Mouse (Mus musculus) liver, embryonic 16.5 days (tissue): ENCODE data around the gene Ralb. TPM values are rescaled to one million over a fixed set of nuclear protein-coding genes. Genes with fewer than 3 reads are reported as not detected.

Source experiments
- ATAC-seq: fragments of 200-750 bp; cut with Nextera tagmentation; 2 replicates; pipeline ENCODE4 v1.8.0; 2017; ENCODE audit warnings: low read depth, mild to moderate bottlenecking, moderate number of reproducible peaks, moderate library complexity
- H3K27ac ChIP-seq: fragments of 300-500 bp; sonication (generic); 2 replicates; pipeline ENCODE4 v1.5.1; 2014; ENCODE audit warnings: mild to moderate bottlenecking, low read length
- H3K27me3 ChIP-seq: fragments of 300-500 bp; sonication (generic); 2 replicates; pipeline ENCODE4 v1.6.1; 2014; ENCODE audit warnings: low read depth, low read length, mixed read lengths; ENCODE audit not compliant: control insufficient read depth, insufficient read depth
- H3K36me3 ChIP-seq: fragments of 300-500 bp; sonication (generic); 2 replicates; pipeline ENCODE4 v1.6.1; 2014; ENCODE audit warnings: mild to moderate bottlenecking; ENCODE audit not compliant: control insufficient read depth, insufficient read depth
- H3K4me1 ChIP-seq: fragments of 300-500 bp; sonication (generic); 2 replicates; pipeline ENCODE4 v1.6.1; 2014; ENCODE audit warnings: low read depth, low read length, mixed read lengths; ENCODE audit not compliant: control insufficient read depth
- H3K4me2 ChIP-seq: fragments of 300-500 bp; sonication (generic); 2 replicates; pipeline ENCODE4 v1.6.1; 2014; ENCODE audit warnings: low read depth, low read length, mixed read lengths
- H3K4me3 ChIP-seq: fragments of 300-500 bp; sonication (generic); 2 replicates; pipeline ENCODE4 v1.5.1; 2014; ENCODE audit warnings: low read depth, mild to moderate bottlenecking, low read length
- H3K9ac ChIP-seq: fragments of 300-500 bp; sonication (generic); 2 replicates; pipeline ENCODE4 v1.6.1; 2014; ENCODE audit warnings: low read depth, low read length
- H3K9me3 ChIP-seq: fragments of 300-500 bp; sonication (generic); replicated peaks from 2 replicates; pipeline ENCODE4 v1.6.1; 2016; ENCODE audit warnings: low read length; ENCODE audit not compliant: control insufficient read depth
- WGBS: fragments of 180-500 bp; shearing (Covaris S2); extraction: QIAGEN DNeasy Blood & Tissue Kit; methylation state at CpG from one replicate; pipeline ENCODE4 v1.1.7; 2014; ENCODE audit not compliant: insufficient replicate concordance; 5-methylcytosine and 5-hydroxymethylcytosine counted together
- polyA plus RNA-seq: library from polyadenylated mRNA; unstranded; fragments of >200 nt; fragmentation: Nextera tagmentation; extraction: Ambion mirVana; gene quantifications from 2 replicates; pipeline ENCODE4 v1.2.1, GENCODE M21; 2015

Gene Ralb
- polyA plus RNA-seq, 1 experiment from 2014 or later: 40.5 TPM

- Histone ChIP-seq H3K4me1 (peaks cover 4% of the 10 kb centered on the region), H3K36me3 (no peaks in the 10 kb centered on the region), H3K4me3 (no peak overlapping the region), H3K9ac (no peak overlapping the region), H3K27me3 (no peaks in the 10 kb centered on the region), H3K4me2 (no peak overlapping the region), H3K27ac (no peak overlapping the region), H3K9me3 (no peaks in the 10 kb centered on the region)
- no peak for ATAC-seq
These were observed 14.2 kb upstream of the Ralb start for GRCm38 (mm10) chr1:119518786-119519185.

- Histone ChIP-seq H3K27ac (no peak overlapping the region), H3K4me2 (no peak overlapping the region), H3K9ac (no peak overlapping the region), H3K4me1 (peaks cover 4% of the 10 kb centered on the region), H3K27me3 (no peaks in the 10 kb centered on the region), H3K36me3 (no peaks in the 10 kb centered on the region), H3K9me3 (no peaks in the 10 kb centered on the region), H3K4me3 (no peak overlapping the region)
- ATAC-seq: no peak
- WGBS: 57% methylated on average over 7 of the region's 7 CpGs
These were observed 13.5 kb upstream of the Ralb start for GRCm38 (mm10) chr1:119518060-119518459.

- Histone ChIP-seq H3K9me3 (no peaks in the 10 kb centered on the region), H3K36me3 (no peaks in the 10 kb centered on the region), H3K9ac (no peak overlapping the region), H3K4me2 (no peak overlapping the region), H3K27me3 (no peaks in the 10 kb centered on the region), H3K4me1 (no peaks in the 10 kb centered on the region), H3K27ac (peak overlapping the region; percentile 22; the same call in 1 of the 2 replicates), H3K4me3 (no peak overlapping the region)
- ATAC-seq: peak; percentile 27; the same call in 1 of the 2 replicates
- 46% methylated on average over 8 of the region's 8 CpGs for WGBS
These were observed 6.3 kb upstream of the Ralb start for GRCm38 (mm10) chr1:119510857-119511256.

- Histone ChIP-seq H3K9me3 (no peaks in the 10 kb centered on the region), H3K36me3 (no peaks in the 10 kb centered on the region), H3K4me1 (peaks cover 2% of the 10 kb centered on the region), H3K4me3 (no peak overlapping the region), H3K9ac (no peak overlapping the region), H3K27ac (peak overlapping the region; percentile 22; the same call in 1 of the 2 replicates), H3K27me3 (no peaks in the 10 kb centered on the region), H3K4me2 (no peak overlapping the region)
- 21% methylated on average over 9 of the region's 9 CpGs for WGBS
- no peak for ATAC-seq
These were observed 5.8 kb upstream of the Ralb start for GRCm38 (mm10) chr1:119510409-119510808.

- Histone ChIP-seq H3K27ac (no peak overlapping the region), H3K4me3 (no peak overlapping the region), H3K4me2 (no peak overlapping the region), H3K9me3 (no peaks in the 10 kb centered on the region), H3K9ac (no peak overlapping the region), H3K36me3 (no peaks in the 10 kb centered on the region), H3K4me1 (peaks cover 8% of the 10 kb centered on the region), H3K27me3 (no peaks in the 10 kb centered on the region)
- 46% methylated on average over 7 of the region's 7 CpGs for WGBS
- no peak for ATAC-seq
These were observed 4.9 kb upstream of the Ralb start for GRCm38 (mm10) chr1:119509474-119509873.

- 30% methylated on average over 4 of the region's 4 CpGs for WGBS
- H3K27me3 ChIP-seq: no peaks in the 10 kb centered on the region
These were observed 4.0 kb upstream of the Ralb start for GRCm38 (mm10) chr1:119508548-119508947.

GRCm38 (mm10) chr1:119505951-119506350, 1.4 kb upstream of the Ralb start:
- Histone ChIP-seq H3K36me3 (no peaks in the 10 kb centered on the region), H3K4me3 (no peak overlapping the region), H3K9me3 (no peaks in the 10 kb centered on the region), H3K4me1 (peaks cover 14% of the 10 kb centered on the region), H3K27ac (no peak overlapping the region), H3K27me3 (no peaks in the 10 kb centered on the region), H3K4me2 (no peak overlapping the region), H3K9ac (no peak overlapping the region)
- no peak for ATAC-seq
- 74% methylated on average over 3 of the region's 3 CpGs for WGBS

More at GRCm38 (mm10) chr1:119508548-119508947, 4.0 kb upstream of the Ralb start:
- Histone ChIP-seq H3K9me3 (no peaks in the 10 kb centered on the region), H3K4me2 (no peak overlapping the region), H3K27ac (no peak overlapping the region), H3K9ac (no peak overlapping the region), H3K36me3 (no peaks in the 10 kb centered on the region), H3K4me3 (no peak overlapping the region), H3K4me1 (peaks cover 8% of the 10 kb centered on the region)
- no peak for ATAC-seq

GRCm38 (mm10) chr1:119503808-119504207, 786 bp downstream of the Ralb start:
- H3K9me3 ChIP-seq: no peaks in the 10 kb centered on the region
- H3K9ac ChIP-seq: peak overlapping the region; percentile 61
- H3K36me3 ChIP-seq: no peaks in the 10 kb centered on the region
- no peak for ATAC-seq
- peak overlapping the region; percentile 81 for H3K27ac ChIP-seq
- H3K4me2 ChIP-seq: peak overlapping the region; percentile 71
- WGBS: 21% methylated on average over 5 of the region's 5 CpGs
- no peaks in the 10 kb centered on the region for H3K27me3 ChIP-seq
- peaks cover 25% of the 10 kb centered on the region for H3K4me1 ChIP-seq
- peak overlapping the region; percentile 71 for H3K4me3 ChIP-seq

- ATAC-seq: no peak
- H3K9ac ChIP-seq: no peak overlapping the region
- 52% methylated on average over 3 of the region's 3 CpGs for WGBS
- H3K27ac ChIP-seq: no peak overlapping the region
- peak overlapping the region; percentile 71 for H3K4me3 ChIP-seq
- no peaks in the 10 kb centered on the region for H3K9me3 ChIP-seq
- H3K4me1 ChIP-seq: peaks cover 32% of the 10 kb centered on the region
- H3K4me2 ChIP-seq: peak overlapping the region; percentile 71
- H3K36me3 ChIP-seq: no peaks in the 10 kb centered on the region
- no peaks in the 10 kb centered on the region for H3K27me3 ChIP-seq
These were observed 1.4 kb downstream of the Ralb start for GRCm38 (mm10) chr1:119503181-119503580.
